Mouse (Mus musculus) adrenal gland, adult 10 weeks (tissue): Measurements from ENCODE around the gene Dapk1. TPM values are rescaled to one million over a fixed set of nuclear protein-coding genes. Genes with fewer than 3 reads are reported as not detected.

Experiments used
- polyA plus RNA-seq: library from polyadenylated mRNA; stranded (reverse); fragments of 350-450 nt; fragmentation: Illumina TruSeq; extraction: RNeasy Lipid Tissue Mini Kit (QIAGEN cat#74804); gene quantifications from one replicate; pipeline ENCODE4 v1.2.3, GENCODE M21; 2014; ENCODE audit warnings: low read depth, low replicate concordance

The Dapk1 gene
- polyA plus RNA-seq: 12.5 TPM

GRCm38 (mm10) chr13:60601436-60602415 is at the start of gene Dapk1:
Dapk1 (plus strand) TSS chr13:60601947.

GRCm38 (mm10) chr13:60786264-60786663 is 184.5 kb downstream of the Dapk1 start, which contains the start of gene BC051665:
BC051665 (minus strand) TSS chr13:60786364.

GRCm38 (mm10) chr13:60802749-60803148 is 201.0 kb downstream of the Dapk1 start, which contains the start of gene Ctsll3:
Ctsll3 (minus strand) TSS chr13:60802849.

Other genes starting within 250 kb of the Dapk1 start
- not detected for gene BC051665, start 184.4 kb downstream of the Dapk1 start, polyA plus RNA-seq
- gene Ctsll3, start 200.9 kb downstream of the Dapk1 start, polyA plus RNA-seq: not detected